Mouse (Mus musculus) heart, adult 2 months (tissue): ENCODE measurements around the gene Gucy2d.

Experiments used
- CTCF ChIP-seq: fragments of 200-600 bp; IDR thresholded peaks from 2 replicates; pipeline ENCODE4 v1.8.1; 2022; ENCODE audit warnings: antibody characterized with exemption, mild to moderate bottlenecking, moderate library complexity
- EP300 ChIP-seq: fragments of 200-500 bp; IDR thresholded peaks from 2 replicates; pipeline ENCODE4 v1.6.1; 2011; ENCODE audit warnings: low read depth, low read length, control low read depth; ENCODE audit not compliant: insufficient read depth
- POLR2A ChIP-seq: fragments of 200-500 bp; IDR thresholded peaks from 2 replicates; pipeline ENCODE4 v1.6.1; 2011; ENCODE audit warnings: mild to moderate bottlenecking, low read depth, low read length, control low read depth; ENCODE audit not compliant: insufficient read depth

- TF ChIP-seq POLR2A (no peak), CTCF (no peak), EP300 (no peak)
Observed at GRCm38 (mm10) chr7:98472529-98472928, 32.3 kb downstream of the Gucy2d start.
